Mouse (Mus musculus) macrophage (primary cell): ENCODE measurements around the gene Brd3os. TPM values are rescaled to one million over a fixed set of nuclear protein-coding genes. Genes with fewer than 3 reads are reported as not detected.
A peak's percentile ranks its signal among the peaks of the same experiment; 100 is the strongest.

ENCODE experiments used
- H3K27ac ChIP-seq: fragments of 350-480 bp; formaldehyde crosslinking; 2 replicates; pipeline ENCODE4 v1.9.0; 2021
- H3K36me3 ChIP-seq: fragments of 350-480 bp; formaldehyde crosslinking; 2 replicates; pipeline ENCODE4 v1.9.0; 2021; ENCODE audit errors: inconsistent target
- H3K4me3 ChIP-seq: fragments of 350-480 bp; formaldehyde crosslinking; 2 replicates; pipeline ENCODE4 v1.9.0; 2021; ENCODE audit errors: inconsistent target
- H3K79me2 ChIP-seq: fragments of 350-480 bp; formaldehyde crosslinking; 2 replicates; pipeline ENCODE4 v1.9.0; 2021; ENCODE audit errors: inconsistent target
- WGBS: methylation state at CpG from one replicate; pipeline ENCODE4 v1.1.7; 2026; ENCODE audit warnings: inconsistent platforms; ENCODE audit not compliant: missing documents; 5-methylcytosine and 5-hydroxymethylcytosine counted together
- polyA plus RNA-seq: library from polyadenylated mRNA; stranded (reverse); fragments of 250-400 nt; gene quantifications from 3 replicates; pipeline ENCODE4 v1.2.4, GENCODE M21; 2018; ENCODE audit warnings: inconsistent platforms

The Brd3os gene
- polyA plus RNA-seq, 1 experiment from 2014 or later = 0.90 TPM

- Histone ChIP-seq H3K36me3 (peaks cover 2% of the 10 kb centered on the region; the same call in 1 of the 2 replicates), H3K27ac (no peak overlapping the region), H3K4me3 (no peak overlapping the region), H3K79me2 (peaks cover 100% of the 10 kb centered on the region)
- WGBS = 58% methylated on average over 4 of the region's 4 CpGs
Observed at GRCm38 (mm10) chr2:27469292-27469990, 27.3 kb downstream of the Brd3os start.

DNA sequence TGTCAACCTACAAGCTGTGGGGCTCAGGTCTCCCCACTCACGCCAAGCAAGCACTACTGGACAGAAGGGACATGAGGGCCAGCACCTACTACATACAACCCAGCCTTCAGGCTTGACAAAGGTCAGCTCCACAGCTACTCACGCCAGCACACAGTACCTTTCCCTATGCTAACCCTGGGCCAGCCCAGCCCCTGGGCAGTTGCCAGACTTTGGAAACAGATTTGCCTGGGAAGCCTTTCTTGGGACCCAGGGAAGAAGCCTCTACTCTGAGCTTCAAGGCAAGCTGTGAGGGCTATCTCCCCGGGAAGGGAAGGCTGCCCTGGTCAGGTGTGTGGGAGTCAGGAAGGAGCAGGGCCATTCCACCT is 27.8 kb downstream of the Brd3os start:
- Histone ChIP-seq H3K27ac (no peak overlapping the region), H3K4me3 (no peak overlapping the region), H3K36me3 (no peaks in the 10 kb centered on the region), H3K79me2 (peaks cover 98% of the 10 kb centered on the region)
- WGBS = 85% methylated on average over 3 of the region's 3 CpGs

DNA sequence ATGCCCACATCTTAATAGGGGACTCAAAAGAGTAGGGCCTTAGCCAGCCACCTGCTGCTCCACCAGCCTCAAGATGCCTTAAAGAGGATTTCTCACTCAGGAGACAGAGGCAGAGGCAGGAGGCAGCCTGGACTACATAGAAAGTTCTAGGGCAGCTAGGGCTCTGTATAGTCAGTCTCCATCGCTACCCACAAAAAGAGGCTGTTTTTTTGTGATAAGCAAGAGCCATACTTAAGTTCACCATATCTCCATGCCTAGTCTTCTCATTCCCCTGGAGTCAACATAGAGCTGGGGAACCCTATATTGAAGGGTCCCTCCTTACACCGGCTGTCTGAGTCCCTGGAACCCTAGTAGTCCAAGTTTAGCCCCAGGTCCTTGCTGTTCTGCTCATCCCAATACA is 28.4 kb downstream of the Brd3os start:
- 97% methylated on average over 2 of the region's 2 CpGs for WGBS
- Histone ChIP-seq H3K36me3 (no peaks in the 10 kb centered on the region), H3K27ac (no peak overlapping the region), H3K79me2 (peaks cover 93% of the 10 kb centered on the region), H3K4me3 (no peak overlapping the region)

DNA sequence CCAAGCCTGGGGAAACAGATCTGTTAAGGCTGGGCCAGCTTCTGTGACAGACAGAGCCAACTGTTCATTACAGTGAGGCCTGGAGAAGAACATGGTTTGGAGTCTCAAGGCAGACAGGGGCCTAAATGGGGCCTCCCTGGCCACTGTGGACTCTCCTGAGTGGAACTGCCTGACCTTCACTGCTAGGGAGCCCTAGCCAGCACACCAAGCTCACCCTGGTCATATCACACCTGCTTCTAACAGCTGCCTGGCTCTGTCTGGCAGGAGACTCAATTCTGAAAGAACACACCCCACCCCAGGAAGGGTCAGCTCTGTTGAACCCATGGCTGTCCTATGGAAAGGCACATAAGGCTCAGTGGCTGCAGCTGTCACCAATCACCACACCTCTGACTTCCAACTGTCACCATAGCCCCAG is 29.1 kb downstream of the Brd3os start:
- Histone ChIP-seq H3K36me3 (no peaks in the 10 kb centered on the region), H3K79me2 (peaks cover 86% of the 10 kb centered on the region), H3K4me3 (no peak overlapping the region), H3K27ac (no peak overlapping the region)

GRCm38 (mm10) chr2:27473061-27473765 is 31.1 kb downstream of the Brd3os start:
- WGBS = 78% methylated on average over 7 of the region's 7 CpGs
- no peaks in the 10 kb centered on the region for H3K36me3 ChIP-seq
- no peak overlapping the region for H3K4me3 ChIP-seq
- no peak overlapping the region for H3K27ac ChIP-seq
- H3K79me2 ChIP-seq = peaks cover 66% of the 10 kb centered on the region

- WGBS = 70% methylated on average over 4 of the region's 4 CpGs
- H3K79me2 ChIP-seq = peaks cover 59% of the 10 kb centered on the region
- H3K4me3 ChIP-seq = peak overlapping the region; percentile 63
- 0 out of 2 replicates have a peak overlapping the region, but pooled peaks have one; percentile 28 for H3K27ac ChIP-seq
- no peaks in the 10 kb centered on the region for H3K36me3 ChIP-seq
Observed at GRCm38 (mm10) chr2:27473911-27474310, 31.8 kb downstream of the Brd3os start.

DNA sequence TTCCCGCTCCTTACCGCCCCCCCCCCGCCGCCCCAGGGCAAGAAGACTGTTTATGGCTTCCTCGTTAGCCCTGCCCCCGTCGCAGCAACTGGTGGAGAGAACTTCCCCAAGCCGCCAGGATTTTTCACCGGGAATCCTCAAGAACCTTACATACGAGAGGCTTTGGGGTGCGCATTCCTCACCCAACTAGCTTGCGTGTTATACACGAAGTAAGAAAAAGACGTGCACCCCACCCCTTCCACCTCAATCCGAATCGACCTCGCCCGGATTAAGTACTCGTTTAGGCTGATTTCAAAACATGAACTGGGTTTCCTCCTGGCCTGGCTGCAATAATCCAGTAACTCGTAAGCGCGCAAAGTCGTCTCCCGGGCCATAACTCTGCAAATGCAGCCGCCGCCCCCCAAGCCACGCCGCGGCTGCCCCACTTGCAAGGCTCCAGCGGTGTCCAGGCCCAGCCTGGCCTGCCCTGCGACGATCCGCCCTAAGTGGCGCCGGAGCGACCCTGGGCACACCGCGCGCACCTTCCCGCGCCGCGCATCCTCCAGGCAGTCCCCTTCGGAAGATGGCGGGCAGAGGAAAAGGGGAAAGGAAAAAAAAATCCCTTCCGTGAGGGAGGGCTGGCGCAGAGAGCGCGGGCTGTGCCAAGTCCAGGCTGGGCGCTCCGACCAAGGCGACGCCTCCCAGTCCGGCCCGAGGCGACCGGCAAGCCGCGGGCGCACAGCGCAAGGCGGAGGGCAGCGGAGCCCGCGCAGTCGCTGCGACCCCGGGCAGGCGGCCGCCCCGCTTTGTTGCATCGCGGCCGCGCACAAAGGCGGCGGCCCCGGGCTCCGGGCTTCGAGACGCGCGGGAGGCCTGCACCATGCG is 32.7 kb downstream of the Brd3os start:
- WGBS = 3% methylated on average over 75 of the region's 84 CpGs
- no peaks in the 10 kb centered on the region for H3K36me3 ChIP-seq
- H3K4me3 ChIP-seq = peak overlapping the region; percentile 63
- H3K79me2 ChIP-seq = peaks cover 50% of the 10 kb centered on the region
- H3K27ac ChIP-seq = peak overlapping the region; percentile 28

GRCm38 (mm10) chr2:27475495-27476302 is 33.6 kb downstream of the Brd3os start:
- Histone ChIP-seq H3K4me3 (peak overlapping the region; percentile 55), H3K36me3 (no peaks in the 10 kb centered on the region), H3K27ac (peak overlapping the region; percentile 58), H3K79me2 (peaks cover 41% of the 10 kb centered on the region)
- WGBS = under 1% methylated on average over 63 of the region's 96 CpGs

- Histone ChIP-seq H3K4me3 (peak overlapping the region; percentile 55), H3K79me2 (peaks cover 33% of the 10 kb centered on the region), H3K27ac (peak overlapping the region; percentile 58), H3K36me3 (no peaks in the 10 kb centered on the region)
- WGBS = 26% methylated on average over 11 of the region's 11 CpGs
Observed at GRCm38 (mm10) chr2:27476303-27477192, 34.4 kb downstream of the Brd3os start.

DNA sequence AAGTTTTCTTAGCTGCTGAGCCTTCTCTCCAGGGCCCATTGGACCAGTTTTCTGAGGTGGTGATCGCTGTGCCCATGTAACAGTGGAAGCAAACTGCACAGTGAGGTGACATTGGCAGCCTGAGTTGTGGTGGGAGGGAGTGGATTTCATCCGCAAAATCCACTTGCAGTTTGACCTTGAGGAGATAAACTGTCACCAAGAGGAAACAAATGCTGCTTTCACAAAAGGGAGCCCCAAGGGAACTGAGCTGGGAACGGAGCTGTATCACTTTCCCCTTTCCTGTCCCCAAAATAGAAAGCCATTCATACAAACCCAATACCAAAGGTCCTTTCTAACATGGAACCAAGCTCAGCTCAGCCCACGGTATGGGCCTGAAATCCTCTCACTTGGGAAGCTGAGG is 37.7 kb downstream of the Brd3os start:
- WGBS = 59% methylated on average over 4 of the region's 4 CpGs
- Histone ChIP-seq H3K4me3 (no peak overlapping the region), H3K79me2 (no peaks in the 10 kb centered on the region; the same call in 1 of the 2 replicates), H3K36me3 (no peaks in the 10 kb centered on the region), H3K27ac (no peak overlapping the region)

DNA sequence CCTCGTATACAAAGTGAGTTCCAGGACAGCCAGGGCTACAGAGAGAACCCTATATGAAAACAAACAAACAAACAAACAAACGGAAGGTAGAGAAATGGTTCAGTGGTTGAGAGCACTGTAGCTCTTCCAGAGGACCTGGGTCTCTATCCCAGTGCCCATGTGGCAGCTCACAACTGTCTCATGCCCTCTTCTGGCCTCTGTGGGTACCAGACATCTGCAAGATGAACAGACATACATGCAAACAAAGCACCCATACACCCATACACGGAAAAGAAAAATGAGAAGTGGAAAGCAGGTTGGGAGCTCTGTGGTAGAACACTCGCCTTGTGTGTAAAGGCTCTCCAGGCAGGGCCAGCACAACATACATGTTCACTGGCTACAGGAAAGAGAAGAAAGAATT is 38.2 kb downstream of the Brd3os start:
- Histone ChIP-seq H3K79me2 (no peaks in the 10 kb centered on the region), H3K27ac (no peak overlapping the region), H3K36me3 (no peaks in the 10 kb centered on the region), H3K4me3 (no peak overlapping the region)
- WGBS = 57% methylated on average over 4 of the region's 4 CpGs

DNA sequence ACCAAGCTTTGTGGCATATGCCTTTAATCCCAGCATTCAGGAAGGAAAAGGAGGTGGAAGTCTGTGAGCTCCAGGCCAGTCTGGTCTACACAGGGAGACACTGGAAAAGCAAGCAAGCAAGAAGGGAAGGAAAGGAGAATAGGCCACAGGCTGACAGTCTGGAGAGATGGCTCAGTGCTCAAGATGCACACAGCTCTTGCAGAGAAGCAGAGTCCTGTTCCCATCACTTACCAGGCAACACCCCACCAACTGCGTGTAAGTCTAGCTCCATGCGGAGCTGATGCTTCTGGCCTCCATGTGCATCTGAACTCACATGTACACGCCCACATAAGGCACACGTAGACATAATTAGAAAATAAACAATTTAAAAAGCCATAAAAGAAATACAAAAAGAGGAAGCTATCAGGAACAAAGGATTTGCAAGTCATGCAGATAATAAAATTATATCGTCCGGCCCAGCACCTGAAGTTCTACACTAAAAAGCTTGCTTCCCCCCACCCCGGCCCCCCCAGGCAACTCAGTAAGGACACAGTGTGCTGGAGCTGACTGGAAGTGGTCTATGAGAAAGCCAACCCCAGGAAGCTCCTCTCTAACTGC is 40.2 kb downstream of the Brd3os start:
- Histone ChIP-seq H3K4me3 (no peak overlapping the region), H3K79me2 (no peaks in the 10 kb centered on the region), H3K36me3 (no peaks in the 10 kb centered on the region), H3K27ac (no peak overlapping the region)
- WGBS = 42% methylated on average over 7 of the region's 7 CpGs

GRCm38 (mm10) chr2:27486725-27487124 is 44.6 kb downstream of the Brd3os start:
- Histone ChIP-seq H3K27ac (no peak overlapping the region), H3K4me3 (no peak overlapping the region), H3K36me3 (no peaks in the 10 kb centered on the region), H3K79me2 (no peaks in the 10 kb centered on the region)
- WGBS = 81% methylated on average over 3 of the region's 4 CpGs
